Mouse (Mus musculus): ENCODE measurements around the gene Sarm1. TPM values are rescaled to one million over a fixed set of nuclear protein-coding genes. Genes with fewer than 3 reads are reported as not detected.

Sarm1 gene
- polyA plus RNA-seq, 1 experiment from 2014 or later = 5.2 TPM

DNA sequence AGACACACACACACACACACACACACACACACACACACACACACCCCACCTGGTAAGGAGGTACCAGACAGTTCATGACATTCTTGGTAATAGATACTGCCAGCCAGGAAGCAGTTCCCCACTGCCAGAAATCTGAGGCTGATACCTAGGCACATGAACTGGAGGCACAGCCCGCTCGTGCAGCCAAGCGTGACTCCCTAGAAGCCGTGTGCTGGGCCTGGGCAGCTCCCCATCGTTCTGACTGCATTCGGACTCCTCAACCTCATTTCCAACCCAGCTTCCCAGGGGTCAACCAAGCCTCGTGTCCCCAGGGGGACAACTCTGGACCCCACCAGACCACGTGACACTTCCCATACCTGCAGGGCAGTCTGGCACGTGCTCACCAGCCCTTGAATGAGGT lies 31.2 kb upstream of the Sarm1 start:
- no peaks in the 10 kb centered on the region for H3K9me3 ChIP-seq
- no peaks in the 10 kb centered on the region for H3K27me3 ChIP-seq
- H3K36me3 ChIP-seq = peaks cover 71% of the 10 kb centered on the region
- no peak overlapping the region for H3K9ac ChIP-seq
- no peak overlapping the region for H3K4me2 ChIP-seq (replicated peaks)
- WGBS = 78% methylated on average over 9 of the region's 9 CpGs
- no peak overlapping the region for H3K4me3 ChIP-seq
- H3K27ac ChIP-seq = no peak overlapping the region
- ATAC-seq (ENCODE audit: insufficient number of reproducible peaks, insufficient read depth, low FRiP score, low TSS enrichment) = no peak
- H3K4me1 ChIP-seq = no peaks in the 10 kb centered on the region

DNA sequence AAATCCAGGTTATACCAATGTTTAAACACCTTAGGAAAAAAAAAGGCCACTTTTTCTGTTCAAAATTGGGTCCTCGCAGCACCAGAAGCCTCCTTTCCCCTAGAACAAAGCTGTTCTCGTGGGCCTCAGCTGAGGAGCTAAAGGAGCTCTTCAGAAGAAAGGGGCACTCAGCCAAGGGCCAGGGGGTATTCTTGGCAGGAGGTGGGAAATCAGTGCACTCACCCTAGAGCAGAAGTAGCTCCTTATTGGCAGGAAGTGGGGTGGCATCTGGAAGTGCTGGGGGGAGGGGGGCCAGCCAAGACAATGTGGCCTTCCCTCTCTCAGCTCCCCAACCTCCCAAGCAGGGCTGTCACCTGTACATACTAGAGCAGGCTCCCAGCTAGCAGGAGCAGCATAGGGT lies 27.3 kb upstream of the Sarm1 start:
- H3K4me2 ChIP-seq (replicated peaks) = no peak overlapping the region
- H3K9ac ChIP-seq = no peak overlapping the region
- no peaks in the 10 kb centered on the region for H3K27me3 ChIP-seq
- H3K9me3 ChIP-seq = no peaks in the 10 kb centered on the region
- H3K4me3 ChIP-seq = no peak overlapping the region
- H3K4me1 ChIP-seq = no peaks in the 10 kb centered on the region
- 91% methylated on average over 2 of the region's 2 CpGs for WGBS
- no peak overlapping the region for H3K27ac ChIP-seq
- peaks cover 99% of the 10 kb centered on the region for H3K36me3 ChIP-seq
- no peak for ATAC-seq (ENCODE audit: insufficient number of reproducible peaks, insufficient read depth, low FRiP score, low TSS enrichment)

DNA sequence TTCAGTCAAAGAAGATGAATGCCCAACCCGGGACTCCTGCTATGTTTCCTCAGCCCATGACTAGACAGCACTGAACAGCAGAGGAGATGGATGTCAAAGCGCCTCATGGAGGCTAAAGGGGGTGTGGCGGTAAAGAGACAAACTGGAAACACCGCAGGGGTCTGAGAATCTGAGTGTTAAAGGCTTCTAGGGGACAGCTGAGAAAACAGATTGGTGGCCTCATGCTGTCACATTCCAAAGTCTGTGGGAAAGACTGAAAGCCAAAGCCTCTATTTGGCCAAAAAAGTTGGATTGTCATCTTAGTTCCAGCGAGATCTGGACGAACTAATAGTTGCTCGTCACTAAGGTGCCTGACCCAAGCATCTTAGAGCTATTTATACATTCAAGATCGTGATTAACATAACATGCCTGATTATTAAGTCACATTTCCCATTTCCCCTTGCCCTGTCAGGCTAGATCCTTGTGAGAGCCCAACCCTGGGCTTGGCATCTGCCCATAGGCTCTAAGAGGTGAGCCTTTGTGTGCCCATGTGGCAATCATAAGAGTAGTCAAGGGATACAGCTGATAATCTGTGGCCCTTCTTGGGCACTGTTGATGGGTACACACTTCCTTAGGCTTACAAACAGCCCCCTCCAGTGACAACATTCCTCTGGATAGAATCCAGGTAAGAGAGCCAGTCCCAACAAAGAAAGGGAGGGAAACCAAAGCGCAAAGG lies 25.8 kb upstream of the Sarm1 start:
- no peak overlapping the region for H3K27ac ChIP-seq
- WGBS = 81% methylated on average over 9 of the region's 9 CpGs
- no peak for ATAC-seq (ENCODE audit: insufficient number of reproducible peaks, insufficient read depth, low FRiP score, low TSS enrichment)
- no peaks in the 10 kb centered on the region for H3K4me1 ChIP-seq
- no peak overlapping the region for H3K9ac ChIP-seq
- no peaks in the 10 kb centered on the region for H3K9me3 ChIP-seq
- H3K4me2 ChIP-seq (replicated peaks) = no peak overlapping the region
- H3K27me3 ChIP-seq = no peaks in the 10 kb centered on the region
- no peak overlapping the region for H3K4me3 ChIP-seq
- peaks cover 97% of the 10 kb centered on the region for H3K36me3 ChIP-seq

- 90% methylated on average over 1 of the region's 1 CpGs for WGBS
- Histone ChIP-seq H3K9me3 (no peaks in the 10 kb centered on the region), H3K9ac (no peak overlapping the region), H3K36me3 (peaks cover 97% of the 10 kb centered on the region), H3K27me3 (no peaks in the 10 kb centered on the region), H3K27ac (no peak overlapping the region), H3K4me2 (replicated peaks) (no peak overlapping the region), H3K4me3 (no peak overlapping the region), H3K4me1 (no peaks in the 10 kb centered on the region)
- ATAC-seq (ENCODE audit: insufficient number of reproducible peaks, insufficient read depth, low FRiP score, low TSS enrichment) = no peak
Measured at GRCm38 (mm10) chr11:78522481-78522997, 25.0 kb upstream of the Sarm1 start.

DNA sequence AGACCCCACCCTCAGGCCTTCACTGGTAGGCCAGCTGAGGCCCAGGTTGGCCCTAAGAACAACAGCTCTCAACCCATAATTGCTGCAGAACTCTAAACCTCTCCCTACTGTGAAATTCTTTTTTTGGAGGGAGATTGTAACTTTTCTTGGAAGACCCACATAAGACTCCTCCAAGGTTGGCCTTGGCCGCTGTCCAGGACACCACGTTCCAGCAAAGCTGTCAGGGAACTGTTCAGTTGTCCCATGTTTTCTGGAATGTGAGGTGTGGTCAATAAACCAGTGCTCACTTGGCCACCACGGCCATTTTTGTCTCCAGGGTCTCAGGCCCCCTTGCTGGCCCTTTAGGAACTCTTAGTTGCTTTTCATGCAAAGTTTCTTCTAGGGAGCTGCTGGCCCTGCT lies 24.3 kb upstream of the Sarm1 start:
- Histone ChIP-seq H3K9me3 (no peaks in the 10 kb centered on the region), H3K4me3 (no peak overlapping the region), H3K36me3 (peaks cover 93% of the 10 kb centered on the region), H3K9ac (no peak overlapping the region), H3K27ac (no peak overlapping the region), H3K4me2 (replicated peaks) (no peak overlapping the region), H3K27me3 (no peaks in the 10 kb centered on the region), H3K4me1 (no peaks in the 10 kb centered on the region)
- ATAC-seq (ENCODE audit: insufficient number of reproducible peaks, insufficient read depth, low FRiP score, low TSS enrichment) = no peak
- WGBS = 88% methylated on average over 3 of the region's 3 CpGs

DNA sequence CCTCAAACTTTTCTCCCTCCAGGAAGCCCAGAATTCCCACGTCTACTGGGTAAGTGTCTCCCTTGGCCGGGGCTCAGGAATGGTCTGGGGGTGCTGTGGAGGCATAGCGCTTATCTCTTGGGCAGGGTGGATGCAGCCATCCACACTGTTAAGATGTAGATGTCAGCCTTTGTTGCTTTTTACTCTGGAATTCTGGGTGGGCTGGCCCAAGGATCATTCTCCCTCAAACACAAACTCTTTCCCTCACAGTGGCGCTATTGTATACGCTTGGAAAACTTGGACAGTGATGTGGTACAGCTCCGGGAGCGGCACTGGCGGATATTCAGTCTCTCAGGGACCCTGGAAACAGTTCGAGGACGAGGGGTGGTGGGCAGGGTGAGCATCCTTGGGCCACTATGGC lies 21.4 kb upstream of the Sarm1 start:
- H3K4me3 ChIP-seq = no peak overlapping the region
- peaks cover 88% of the 10 kb centered on the region for H3K36me3 ChIP-seq
- no peaks in the 10 kb centered on the region for H3K4me1 ChIP-seq
- H3K27ac ChIP-seq = no peak overlapping the region
- no peaks in the 10 kb centered on the region for H3K9me3 ChIP-seq
- ATAC-seq (ENCODE audit: insufficient number of reproducible peaks, insufficient read depth, low FRiP score, low TSS enrichment) = no peak
- H3K27me3 ChIP-seq = no peaks in the 10 kb centered on the region
- H3K9ac ChIP-seq = no peak overlapping the region
- no peak overlapping the region for H3K4me2 ChIP-seq (replicated peaks)
- WGBS = 88% methylated on average over 10 of the region's 10 CpGs

DNA sequence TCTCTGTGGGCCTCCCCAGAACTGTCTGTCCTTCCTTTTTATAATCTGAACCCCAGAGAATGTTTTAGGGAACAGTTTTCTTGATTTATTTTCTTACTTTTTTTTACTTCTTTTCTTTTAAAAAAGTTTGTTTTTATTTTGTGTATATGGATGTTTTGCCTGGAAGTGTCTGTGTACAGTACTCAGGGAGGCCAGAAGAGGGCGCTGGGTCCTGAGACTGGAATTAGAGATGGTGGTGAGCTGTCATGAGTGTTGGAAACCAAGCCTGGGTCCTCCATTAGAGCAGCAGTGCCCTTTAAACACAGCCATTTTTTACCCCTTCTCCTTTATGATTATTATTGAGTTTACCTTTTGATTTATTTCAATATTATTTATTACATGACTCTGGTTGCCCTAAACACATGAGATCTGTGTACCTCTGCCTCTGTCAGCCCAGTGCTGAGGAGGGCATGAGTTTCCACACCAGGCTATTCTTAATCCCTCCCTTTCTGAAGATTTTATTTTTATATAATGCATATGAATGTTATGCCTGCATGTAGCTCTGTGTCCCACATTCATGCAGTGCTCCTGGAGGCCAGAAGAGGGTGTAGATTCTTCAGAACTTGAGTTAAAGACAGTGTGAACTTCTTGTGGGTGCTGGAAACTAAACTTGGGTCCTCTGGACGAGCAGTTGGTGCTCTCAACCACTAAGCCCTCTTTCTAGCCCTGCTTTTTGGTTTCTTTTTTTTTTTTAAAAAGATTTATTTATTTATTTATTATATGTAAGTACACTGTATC lies 18.2 kb upstream of the Sarm1 start:
- Histone ChIP-seq H3K36me3 (peaks cover 56% of the 10 kb centered on the region), H3K4me2 (replicated peaks) (no peak overlapping the region), H3K27ac (no peak overlapping the region), H3K9me3 (no peaks in the 10 kb centered on the region), H3K27me3 (no peaks in the 10 kb centered on the region), H3K9ac (no peak overlapping the region), H3K4me3 (no peak overlapping the region), H3K4me1 (peaks cover 13% of the 10 kb centered on the region)
- WGBS = 61% methylated on average over 2 of the region's 2 CpGs
- ATAC-seq (ENCODE audit: insufficient number of reproducible peaks, insufficient read depth, low FRiP score, low TSS enrichment) = no peak

GRCm38 (mm10) chr11:78513106-78513790 lies 15.7 kb upstream of the Sarm1 start:
- no peak for ATAC-seq (ENCODE audit: insufficient number of reproducible peaks, insufficient read depth, low FRiP score, low TSS enrichment)
- H3K4me3 ChIP-seq = peak overlapping the region; percentile 88
- H3K4me1 ChIP-seq = peaks cover 13% of the 10 kb centered on the region
- H3K9ac ChIP-seq = peak overlapping the region; percentile 96
- H3K27ac ChIP-seq = no peak overlapping the region
- peak overlapping the region; percentile 85 for H3K4me2 ChIP-seq (replicated peaks)
- H3K9me3 ChIP-seq = no peaks in the 10 kb centered on the region
- no peaks in the 10 kb centered on the region for H3K27me3 ChIP-seq
- peaks cover 37% of the 10 kb centered on the region for H3K36me3 ChIP-seq
- 82% methylated on average over 3 of the region's 3 CpGs for WGBS

DNA sequence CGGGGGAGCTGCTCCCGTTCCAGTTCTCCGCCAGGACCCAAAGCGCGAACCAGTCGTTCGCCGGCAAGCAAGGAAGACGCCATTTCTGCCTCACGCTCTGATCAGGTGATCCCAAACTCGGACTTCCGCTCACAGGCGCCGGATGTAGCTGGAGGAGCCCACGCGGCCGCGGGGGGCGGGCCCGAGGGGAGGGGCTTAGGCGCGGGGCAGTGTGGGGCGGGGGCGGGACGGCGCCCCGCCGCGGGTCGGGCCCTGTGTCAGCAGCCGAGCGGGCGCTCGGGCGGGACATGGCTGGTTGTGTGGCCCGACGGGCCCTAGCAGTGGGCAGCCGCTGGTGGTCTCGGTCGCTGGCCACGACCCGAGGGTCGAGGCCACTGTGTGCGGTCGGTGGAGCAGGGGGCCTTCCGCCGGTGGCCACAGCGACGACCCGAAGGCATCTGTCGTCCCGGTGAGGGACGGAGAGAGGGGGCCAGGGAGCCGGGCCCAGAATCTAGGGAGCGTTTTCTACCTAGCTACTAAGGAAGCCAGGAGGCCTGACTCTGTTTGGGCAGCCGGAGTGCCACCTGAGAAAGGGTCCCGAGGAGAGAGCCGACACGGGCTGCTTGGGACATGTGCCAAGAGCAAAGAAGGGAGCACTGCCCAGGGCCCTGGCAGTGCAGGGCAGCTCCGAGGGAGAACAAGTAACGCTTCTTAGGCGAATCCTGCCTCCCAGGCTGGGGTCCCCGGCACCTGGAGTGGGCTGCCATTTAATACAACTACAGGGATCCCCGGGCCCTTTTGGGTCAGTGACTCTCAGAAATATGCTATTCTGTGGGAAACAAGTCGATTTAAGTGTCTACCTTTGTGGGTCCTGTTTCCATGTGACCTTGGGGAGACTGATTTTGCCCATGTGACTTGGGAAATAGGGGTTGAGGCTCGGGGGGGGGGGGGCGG lies 14.7 kb upstream of the Sarm1 start, which contains the start of the genes Tmem199 and Poldip2:
Gene Tmem199, minus strand, starts transcription at position 148 of the 933 bp plus-strand sequence.
Gene Poldip2, plus strand, starts transcription at position 169 of the 933 bp plus-strand sequence.
- 1% methylated on average over 66 of the region's 67 CpGs for WGBS
- peak within 1 kb of the TSS; percentile 88 for H3K4me3 ChIP-seq

GRCm38 (mm10) chr11:78509148-78509547 lies 11.6 kb upstream of the Sarm1 start:
- no peak overlapping the region for H3K4me3 ChIP-seq
- H3K36me3 ChIP-seq = peaks cover 24% of the 10 kb centered on the region

More for the DNA sequence above, 14.7 kb upstream of the Sarm1 start, which contains the start of the genes Tmem199 and Poldip2:
- peaks cover 13% of the 10 kb centered on the region for H3K4me1 ChIP-seq
- peaks cover 38% of the 10 kb centered on the region for H3K36me3 ChIP-seq
- H3K4me2 ChIP-seq (replicated peaks) = peak within 1 kb of the TSS; percentile 85
- no peaks in the 10 kb centered on the region for H3K27me3 ChIP-seq
- peak within 1 kb of the TSS; percentile 96 for H3K9ac ChIP-seq
- peak within 1 kb of the TSS; percentile 85 for H3K27ac ChIP-seq
- H3K9me3 ChIP-seq = no peaks in the 10 kb centered on the region
- peak; percentile 94 for ATAC-seq (ENCODE audit: insufficient number of reproducible peaks, insufficient read depth, low FRiP score, low TSS enrichment)

GRCm38 (mm10) chr11:78505430-78505829 lies 7.9 kb upstream of the Sarm1 start:
- Histone ChIP-seq H3K4me3 (no peak overlapping the region), H3K4me2 (replicated peaks) (no peak overlapping the region), H3K4me1 (no peaks in the 10 kb centered on the region), H3K36me3 (peaks cover 24% of the 10 kb centered on the region), H3K27me3 (peaks cover 13% of the 10 kb centered on the region; the same call in 1 of the 2 replicates), H3K27ac (no peak overlapping the region), H3K9me3 (no peaks in the 10 kb centered on the region), H3K9ac (no peak overlapping the region)
- 78% methylated on average over 3 of the region's 3 CpGs for WGBS
- no peak for ATAC-seq (ENCODE audit: insufficient number of reproducible peaks, insufficient read depth, low FRiP score, low TSS enrichment)

More at GRCm38 (mm10) chr11:78509148-78509547, 11.6 kb upstream of the Sarm1 start:
- Histone ChIP-seq H3K9me3 (no peaks in the 10 kb centered on the region), H3K27me3 (no peaks in the 10 kb centered on the region), H3K27ac (no peak overlapping the region), H3K9ac (no peak overlapping the region), H3K4me2 (replicated peaks) (no peak overlapping the region), H3K4me1 (peaks cover 13% of the 10 kb centered on the region)
- ATAC-seq (ENCODE audit: insufficient number of reproducible peaks, insufficient read depth, low FRiP score, low TSS enrichment) = no peak
- WGBS = 77% methylated on average over 5 of the region's 5 CpGs
